Mouse (Mus musculus) forebrain, embryonic 12.5 days (tissue): ENCODE data around the gene Gm10974. TPM values are rescaled to one million over a fixed set of nuclear protein-coding genes. Genes with fewer than 3 reads are reported as not detected.

Source experiments
- ATAC-seq: fragments of 200-750 bp; cut with Nextera tagmentation; 2 replicates; pipeline ENCODE4 v1.8.0; 2017; ENCODE audit warnings: moderate TSS enrichment; ENCODE audit not compliant: low FRiP score
- H3K27ac ChIP-seq: fragments of 300-500 bp; sonication (generic); 2 replicates; pipeline ENCODE4 v1.5.1; 2016; ENCODE audit warnings: mild to moderate bottlenecking
- H3K27me3 ChIP-seq: fragments of 300-500 bp; sonication (generic); 2 replicates; pipeline ENCODE4 v1.6.1; 2016; ENCODE audit warnings: mild to moderate bottlenecking
- H3K36me3 ChIP-seq: fragments of 300-500 bp; sonication (generic); replicated peaks from 2 replicates; pipeline ENCODE4 v1.6.1; 2016; ENCODE audit warnings: mild to moderate bottlenecking
- H3K4me1 ChIP-seq: fragments of 300-500 bp; sonication (generic); 2 replicates; pipeline ENCODE4 v1.6.1; 2016
- H3K4me2 ChIP-seq: fragments of 300-500 bp; sonication (generic); 2 replicates; pipeline ENCODE4 v1.6.1; 2016; ENCODE audit warnings: mild to moderate bottlenecking, moderate library complexity
- H3K4me3 ChIP-seq: fragments of 300-500 bp; sonication (generic); replicated peaks from 2 replicates; pipeline ENCODE4 v1.5.1; 2016; ENCODE audit warnings: mild to moderate bottlenecking
- H3K9ac ChIP-seq: fragments of 300-500 bp; sonication (generic); 2 replicates; pipeline ENCODE4 v1.6.1; 2016; ENCODE audit warnings: mild to moderate bottlenecking
- H3K9me3 ChIP-seq: fragments of 300-500 bp; sonication (generic); 2 replicates; pipeline ENCODE4 v1.6.1; 2016
- WGBS: fragments of 180-500 bp; shearing (Covaris S2); methylation state at CpG from one replicate; pipeline ENCODE4 v1.1.7; 2016; 5-methylcytosine and 5-hydroxymethylcytosine counted together
- polyA plus RNA-seq: library from polyadenylated mRNA; unstranded; fragments of >200 nt; fragmentation: Nextera tagmentation; extraction: Ambion mirVana; gene quantifications from 2 replicates; pipeline ENCODE4 v1.2.1, GENCODE M21; 2016

Gene Gm10974
- polyA plus RNA-seq, 1 experiment from 2014 or later, result not detected

DNA sequence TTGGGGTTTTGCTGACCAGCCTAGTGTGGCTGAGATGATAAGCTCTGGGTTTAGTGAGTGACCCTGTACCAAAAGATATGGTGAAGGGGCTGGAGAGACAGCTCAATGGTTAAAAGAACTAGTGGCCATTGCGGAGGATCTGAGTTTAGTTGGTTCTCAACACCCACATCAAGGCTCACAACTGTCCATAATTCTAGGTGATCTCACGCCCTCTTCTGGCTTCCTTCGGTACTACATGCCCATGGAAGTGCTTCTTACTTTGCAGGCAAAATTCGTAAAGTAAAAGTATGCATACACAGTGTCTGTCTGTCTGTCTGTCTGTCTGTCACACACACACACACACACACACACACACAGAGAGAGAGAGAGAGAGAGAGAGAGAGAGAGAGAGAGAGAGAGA is 23.4 kb upstream of the Gm10974 start:
- no peak overlapping the region for H3K9ac ChIP-seq
- H3K36me3 ChIP-seq, result no peaks in the 10 kb centered on the region
- no peak overlapping the region for H3K4me2 ChIP-seq
- H3K27me3 ChIP-seq, result no peaks in the 10 kb centered on the region
- no peak for ATAC-seq
- no peaks in the 10 kb centered on the region for H3K9me3 ChIP-seq
- no peak overlapping the region for H3K27ac ChIP-seq
- 41% methylated on average over 4 of the region's 4 CpGs for WGBS
- no peak overlapping the region for H3K4me3 ChIP-seq
- H3K4me1 ChIP-seq, result peaks cover 6% of the 10 kb centered on the region; the same call in 1 of the 2 replicates

DNA sequence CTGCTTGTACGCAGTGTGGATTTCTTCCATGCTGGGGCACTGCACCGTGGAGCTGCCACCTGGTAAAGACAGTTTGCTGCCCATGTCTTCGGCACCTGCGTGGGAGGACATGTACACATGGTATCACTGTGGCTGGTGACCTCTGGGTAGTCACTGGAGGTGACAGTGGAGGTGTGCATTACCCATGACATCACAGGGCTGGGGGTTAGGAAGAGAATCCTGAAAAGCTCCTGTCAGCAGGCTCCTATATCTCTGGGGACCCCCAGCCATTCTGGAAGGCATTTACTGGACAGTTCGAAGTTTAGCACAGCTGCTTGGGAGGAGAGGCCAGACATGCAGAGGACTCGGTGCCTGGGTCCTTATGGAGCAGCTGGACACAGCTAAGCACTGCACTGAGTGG is 22.9 kb upstream of the Gm10974 start:
- WGBS, result 80% methylated on average over 6 of the region's 6 CpGs
- no peaks in the 10 kb centered on the region for H3K36me3 ChIP-seq

DNA sequence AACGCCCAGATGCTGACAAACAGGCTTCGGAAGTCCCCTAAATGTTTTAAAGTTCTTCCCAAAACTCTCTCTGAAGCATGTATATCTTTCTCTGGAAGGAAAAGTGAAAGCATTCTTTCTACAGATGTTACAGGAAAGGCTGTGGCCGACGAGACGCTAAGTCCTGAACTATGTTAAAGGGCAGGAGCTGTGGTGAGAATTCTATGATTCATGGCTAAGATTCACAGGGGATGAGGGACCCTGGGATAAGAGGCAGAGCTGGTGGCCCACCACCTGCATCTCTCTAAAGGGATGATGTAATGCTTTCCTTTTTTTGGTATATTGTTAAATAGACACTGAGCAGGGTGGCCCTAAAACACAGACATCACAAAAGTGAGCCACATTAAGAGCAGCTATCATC is 22.4 kb upstream of the Gm10974 start:
- no peaks in the 10 kb centered on the region for H3K36me3 ChIP-seq
- no peak overlapping the region for H3K9ac ChIP-seq
- peaks cover 10% of the 10 kb centered on the region for H3K4me1 ChIP-seq
- H3K4me2 ChIP-seq, result no peak overlapping the region
- H3K27ac ChIP-seq, result no peak overlapping the region
- H3K9me3 ChIP-seq, result no peaks in the 10 kb centered on the region
- ATAC-seq, result no peak
- 86% methylated on average over 5 of the region's 5 CpGs for WGBS
- no peaks in the 10 kb centered on the region for H3K27me3 ChIP-seq
- H3K4me3 ChIP-seq, result no peak overlapping the region

More for the DNA sequence above, 22.9 kb upstream of the Gm10974 start:
- H3K9me3 ChIP-seq, result no peaks in the 10 kb centered on the region
- no peak overlapping the region for H3K27ac ChIP-seq
- no peak overlapping the region for H3K9ac ChIP-seq
- no peaks in the 10 kb centered on the region for H3K27me3 ChIP-seq
- peaks cover 10% of the 10 kb centered on the region for H3K4me1 ChIP-seq
- no peak for ATAC-seq
- no peak overlapping the region for H3K4me2 ChIP-seq
- no peak overlapping the region for H3K4me3 ChIP-seq

DNA sequence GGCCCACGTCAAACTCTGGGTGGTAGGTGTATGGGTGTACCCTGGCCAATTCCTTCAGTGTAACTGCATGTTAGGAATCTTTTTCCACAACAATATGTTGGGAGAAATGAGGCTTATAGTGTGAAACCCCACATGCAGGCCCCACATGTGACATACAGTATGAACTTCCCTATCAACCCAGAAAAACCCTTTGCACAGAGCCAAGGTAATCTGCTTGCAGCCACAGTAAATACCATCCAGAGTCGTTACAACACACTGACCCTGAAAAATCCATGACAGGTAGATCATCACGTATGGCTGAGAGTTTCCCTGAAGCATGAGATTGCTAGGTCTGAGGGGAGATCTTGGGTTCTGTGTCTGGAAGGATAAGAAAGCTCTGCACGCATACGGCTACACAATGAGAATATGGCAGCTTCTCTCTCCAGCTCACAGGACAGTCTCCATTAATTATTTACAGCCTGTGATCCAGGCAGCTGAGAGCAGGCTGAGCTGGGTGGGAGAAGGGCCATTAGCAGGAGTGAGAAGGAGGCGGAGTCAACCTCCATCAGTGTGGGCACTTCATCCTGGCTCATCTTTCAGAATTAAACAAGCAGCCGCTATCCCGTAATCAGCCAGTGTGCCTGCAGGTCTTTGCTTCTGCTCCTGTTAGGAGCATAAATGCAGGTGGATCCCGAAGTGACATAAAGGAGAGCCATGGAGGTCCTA is 18.6 kb upstream of the Gm10974 start:
- no peaks in the 10 kb centered on the region for H3K27me3 ChIP-seq
- H3K9me3 ChIP-seq, result no peaks in the 10 kb centered on the region
- H3K4me3 ChIP-seq, result no peak overlapping the region
- WGBS, result 53% methylated on average over 9 of the region's 9 CpGs
- no peak overlapping the region for H3K27ac ChIP-seq
- H3K9ac ChIP-seq, result no peak overlapping the region
- H3K36me3 ChIP-seq, result no peaks in the 10 kb centered on the region
- H3K4me2 ChIP-seq, result no peak overlapping the region
- peak; percentile 63; the same call in 1 of the 2 replicates for ATAC-seq
- H3K4me1 ChIP-seq, result peaks cover 10% of the 10 kb centered on the region

DNA sequence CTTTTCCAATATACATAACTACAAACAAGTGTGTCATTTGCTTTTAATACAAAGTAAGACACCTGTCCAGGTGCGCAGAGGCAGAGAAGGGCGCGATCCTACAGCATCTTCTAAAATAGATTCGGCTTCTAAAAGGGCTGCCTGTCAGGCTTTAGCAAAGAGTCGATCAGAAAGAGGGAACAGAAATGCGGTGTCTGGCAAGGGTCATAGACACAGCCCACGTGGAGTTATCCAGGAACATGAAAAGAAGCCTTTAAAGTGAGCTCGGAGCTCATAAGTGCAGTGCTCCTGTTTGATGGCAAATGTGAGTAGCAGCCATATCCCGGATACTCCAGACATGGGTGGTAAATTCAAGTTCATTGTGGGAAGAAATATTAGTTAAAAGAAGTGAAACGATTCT is 17.1 kb upstream of the Gm10974 start:
- H3K9ac ChIP-seq, result no peak overlapping the region
- H3K27ac ChIP-seq, result no peak overlapping the region
- no peaks in the 10 kb centered on the region for H3K27me3 ChIP-seq
- no peak overlapping the region for H3K4me3 ChIP-seq
- H3K4me2 ChIP-seq, result no peak overlapping the region
- H3K9me3 ChIP-seq, result no peaks in the 10 kb centered on the region
- peaks cover 10% of the 10 kb centered on the region for H3K4me1 ChIP-seq
- H3K36me3 ChIP-seq, result no peaks in the 10 kb centered on the region
- WGBS, result 88% methylated on average over 10 of the region's 10 CpGs
- no peak for ATAC-seq

DNA sequence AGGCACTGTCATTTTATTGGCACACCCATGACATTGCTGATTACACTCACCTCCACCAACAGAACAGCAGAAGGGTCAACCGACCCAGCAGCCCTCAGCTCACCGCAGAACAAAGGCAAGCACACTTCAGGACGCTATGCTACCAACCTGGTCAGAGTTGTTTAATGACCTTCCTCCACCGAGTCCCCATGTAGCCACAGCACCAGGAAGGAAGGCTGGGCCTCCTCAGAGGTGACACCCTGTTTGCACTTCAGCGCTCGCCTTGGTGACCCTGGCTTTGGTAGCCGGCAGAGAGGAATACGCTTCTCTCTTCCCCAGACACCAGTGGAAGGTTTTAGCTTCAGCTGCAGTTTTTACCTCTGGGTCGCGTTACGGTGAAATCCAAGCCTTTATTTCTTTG is 16.0 kb upstream of the Gm10974 start:
- Histone ChIP-seq H3K4me3 (no peak overlapping the region), H3K27me3 (no peaks in the 10 kb centered on the region), H3K4me1 (peaks cover 10% of the 10 kb centered on the region), H3K9me3 (no peaks in the 10 kb centered on the region), H3K4me2 (no peak overlapping the region), H3K27ac (no peak overlapping the region), H3K36me3 (no peaks in the 10 kb centered on the region), H3K9ac (no peak overlapping the region)
- ATAC-seq, result no peak
- WGBS, result 81% methylated on average over 11 of the region's 11 CpGs

DNA sequence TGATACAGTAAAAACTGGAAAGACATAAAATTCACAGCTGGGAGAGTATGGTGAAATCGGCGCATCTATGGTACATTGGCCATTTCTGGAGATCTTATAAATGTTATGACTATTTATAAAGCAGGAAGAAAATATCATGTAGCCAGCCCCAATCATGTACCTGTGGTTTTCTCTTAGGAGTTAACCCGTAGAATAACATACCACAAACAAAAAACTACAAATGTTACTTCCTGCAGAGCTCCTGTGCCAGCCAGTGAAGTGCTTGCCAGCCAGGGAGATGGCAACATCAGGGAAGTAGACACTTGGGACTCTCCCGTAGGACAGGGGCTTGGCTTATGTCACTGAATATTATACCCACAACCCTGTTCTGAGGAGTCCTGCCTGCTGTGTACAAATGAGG is 14.6 kb upstream of the Gm10974 start:
- Histone ChIP-seq H3K4me3 (no peak overlapping the region), H3K4me1 (peaks cover 10% of the 10 kb centered on the region)
- 88% methylated on average over 4 of the region's 4 CpGs for WGBS

DNA sequence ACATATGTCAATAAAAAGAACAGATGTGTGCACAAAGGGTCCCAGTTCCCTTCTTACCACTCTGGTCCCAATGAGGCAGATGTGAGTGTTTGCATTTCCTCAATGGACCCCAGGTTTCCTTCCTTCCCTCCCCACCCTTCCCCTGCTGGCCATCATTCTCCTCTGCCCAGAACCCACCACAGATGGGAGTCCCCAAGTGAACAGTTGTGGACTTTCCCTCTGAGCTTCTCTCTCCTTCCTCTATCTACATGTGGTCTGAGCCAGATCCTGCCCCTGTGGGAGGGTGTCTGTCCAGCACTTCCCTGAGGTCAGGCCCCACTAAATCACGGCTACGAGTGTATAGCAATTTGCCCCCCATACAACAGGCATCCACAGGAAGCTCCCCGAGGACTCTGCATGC is 10.8 kb upstream of the Gm10974 start:
- no peaks in the 10 kb centered on the region for H3K9me3 ChIP-seq
- H3K27me3 ChIP-seq, result no peaks in the 10 kb centered on the region
- WGBS, result 68% methylated on average over 3 of the region's 3 CpGs
- no peak overlapping the region for H3K9ac ChIP-seq
- no peaks in the 10 kb centered on the region for H3K4me1 ChIP-seq
- no peak overlapping the region for H3K27ac ChIP-seq
- H3K4me3 ChIP-seq, result no peak overlapping the region
- no peaks in the 10 kb centered on the region for H3K36me3 ChIP-seq
- no peak for ATAC-seq
- no peak overlapping the region for H3K4me2 ChIP-seq

More for the DNA sequence above, 14.6 kb upstream of the Gm10974 start:
- Histone ChIP-seq H3K9ac (no peak overlapping the region), H3K4me2 (no peak overlapping the region), H3K27me3 (no peaks in the 10 kb centered on the region), H3K36me3 (no peaks in the 10 kb centered on the region), H3K9me3 (no peaks in the 10 kb centered on the region), H3K27ac (no peak overlapping the region)
- ATAC-seq, result no peak

DNA sequence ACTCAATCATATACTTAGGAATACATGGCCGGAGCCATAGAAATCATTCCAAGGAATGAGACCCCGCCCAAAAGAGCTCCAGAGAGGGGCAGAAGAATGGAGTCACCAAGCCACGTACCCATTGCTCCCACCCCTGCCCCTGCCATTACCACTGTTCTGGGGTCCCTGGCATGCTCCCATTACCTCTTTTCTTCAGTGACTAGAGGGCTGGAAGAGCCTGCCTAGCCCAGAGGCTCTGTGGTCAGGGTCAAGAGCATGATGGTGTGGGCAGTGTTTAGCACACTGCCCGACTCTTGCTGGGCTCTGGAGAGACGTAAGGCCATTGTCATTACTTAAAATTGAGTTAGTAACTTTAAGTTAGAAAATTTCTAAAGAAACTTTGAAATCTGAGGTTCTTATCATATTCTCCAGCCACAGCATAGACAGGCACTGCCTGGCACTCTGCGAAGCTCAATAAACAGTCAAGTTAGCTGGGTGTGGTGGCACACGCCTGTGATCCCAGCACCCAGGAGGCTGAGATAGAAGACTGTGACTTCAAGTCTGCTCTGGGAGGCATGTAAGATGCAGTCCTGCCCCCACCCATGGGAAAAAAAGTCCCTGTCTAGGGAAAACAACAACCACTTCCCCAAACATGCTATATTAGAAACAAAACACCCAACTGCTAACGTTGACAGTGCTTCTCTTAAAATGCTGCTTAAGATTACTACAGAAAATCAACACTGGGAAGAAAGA is 9.7 kb upstream of the Gm10974 start:
- Histone ChIP-seq H3K9ac (no peak overlapping the region), H3K27ac (no peak overlapping the region), H3K4me3 (no peak overlapping the region), H3K36me3 (no peaks in the 10 kb centered on the region), H3K27me3 (no peaks in the 10 kb centered on the region), H3K4me2 (no peak overlapping the region), H3K9me3 (no peaks in the 10 kb centered on the region), H3K4me1 (no peaks in the 10 kb centered on the region)
- 89% methylated on average over 8 of the region's 8 CpGs for WGBS
- ATAC-seq, result no peak

DNA sequence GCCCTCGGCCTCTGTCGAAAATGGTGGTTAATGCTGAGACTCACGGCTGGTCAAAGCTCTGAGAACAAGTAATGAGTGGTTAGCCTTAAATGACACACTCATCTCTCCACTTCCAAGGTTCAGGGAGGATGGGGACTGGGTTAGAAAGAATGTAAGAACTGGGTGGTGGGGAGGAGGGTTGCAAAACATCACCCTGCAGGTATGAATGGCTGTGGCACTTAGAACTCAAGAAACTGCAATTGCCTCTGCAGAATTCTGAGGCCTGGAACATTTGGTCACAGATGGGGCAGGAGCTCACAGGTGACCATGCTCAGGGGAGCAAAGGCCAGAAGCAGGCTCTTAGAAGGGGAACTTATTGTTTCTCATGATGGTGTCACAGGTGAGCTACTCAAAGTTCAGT is 7.2 kb upstream of the Gm10974 start:
- 89% methylated on average over 3 of the region's 3 CpGs for WGBS
- no peak overlapping the region for H3K4me2 ChIP-seq
- no peaks in the 10 kb centered on the region; the same call in 1 of the 2 replicates for H3K9me3 ChIP-seq
- H3K4me1 ChIP-seq, result no peaks in the 10 kb centered on the region
- H3K36me3 ChIP-seq, result no peaks in the 10 kb centered on the region
- ATAC-seq, result no peak
- no peak overlapping the region for H3K9ac ChIP-seq
- H3K27ac ChIP-seq, result no peak overlapping the region
- no peak overlapping the region for H3K4me3 ChIP-seq
- H3K27me3 ChIP-seq, result no peaks in the 10 kb centered on the region

DNA sequence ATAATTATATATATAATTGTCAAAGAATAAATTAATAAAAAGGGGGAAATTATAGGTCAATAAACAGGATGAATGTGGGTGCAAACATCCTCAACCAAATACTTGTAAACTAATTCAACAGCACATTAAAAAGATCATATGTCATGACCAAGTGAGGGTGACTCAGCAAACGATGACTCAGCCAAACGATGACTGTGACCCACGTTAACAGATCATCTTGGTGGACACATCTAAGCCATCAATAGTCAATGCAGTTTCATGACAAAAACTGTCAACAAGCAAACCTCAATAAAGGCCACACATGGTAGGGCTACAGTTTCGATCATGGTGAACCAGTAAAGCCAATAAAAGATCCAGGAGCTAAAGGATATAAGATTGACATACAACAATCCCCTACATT is 6.7 kb upstream of the Gm10974 start:
- Histone ChIP-seq H3K9ac (no peak overlapping the region), H3K9me3 (no peaks in the 10 kb centered on the region; the same call in 1 of the 2 replicates), H3K27me3 (no peaks in the 10 kb centered on the region), H3K4me1 (no peaks in the 10 kb centered on the region), H3K4me3 (no peak overlapping the region), H3K36me3 (no peaks in the 10 kb centered on the region), H3K27ac (no peak overlapping the region), H3K4me2 (no peak overlapping the region)
- WGBS, result 82% methylated on average over 4 of the region's 4 CpGs
- no peak for ATAC-seq

DNA sequence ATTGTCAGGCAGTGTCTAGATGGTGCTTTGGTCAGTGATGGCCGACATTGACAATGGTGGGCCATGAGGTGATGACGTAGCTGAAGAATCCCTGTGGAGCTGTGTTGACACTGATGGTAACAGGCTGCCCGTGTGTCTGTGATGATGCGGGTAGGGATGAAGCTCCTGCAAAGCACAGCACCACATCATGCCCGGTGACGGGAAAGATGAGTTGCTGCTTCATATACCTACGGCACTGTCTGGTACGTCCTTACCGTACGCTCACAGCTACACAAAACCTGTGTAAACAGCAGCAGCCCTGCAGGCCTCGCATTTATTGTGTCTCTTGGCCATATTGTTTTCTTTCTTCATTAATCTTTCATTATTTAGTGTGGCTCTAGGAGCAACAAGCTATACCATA is 1.2 kb upstream of the Gm10974 start:
- H3K36me3 ChIP-seq, result no peaks in the 10 kb centered on the region
- H3K9me3 ChIP-seq, result no peaks in the 10 kb centered on the region; the same call in 1 of the 2 replicates
- no peak overlapping the region for H3K4me3 ChIP-seq
- WGBS, result 93% methylated on average over 11 of the region's 11 CpGs
- no peak overlapping the region for H3K9ac ChIP-seq
- no peak overlapping the region for H3K4me2 ChIP-seq
- H3K4me1 ChIP-seq, result no peaks in the 10 kb centered on the region
- no peak for ATAC-seq
- H3K27me3 ChIP-seq, result no peaks in the 10 kb centered on the region
- no peak overlapping the region for H3K27ac ChIP-seq

DNA sequence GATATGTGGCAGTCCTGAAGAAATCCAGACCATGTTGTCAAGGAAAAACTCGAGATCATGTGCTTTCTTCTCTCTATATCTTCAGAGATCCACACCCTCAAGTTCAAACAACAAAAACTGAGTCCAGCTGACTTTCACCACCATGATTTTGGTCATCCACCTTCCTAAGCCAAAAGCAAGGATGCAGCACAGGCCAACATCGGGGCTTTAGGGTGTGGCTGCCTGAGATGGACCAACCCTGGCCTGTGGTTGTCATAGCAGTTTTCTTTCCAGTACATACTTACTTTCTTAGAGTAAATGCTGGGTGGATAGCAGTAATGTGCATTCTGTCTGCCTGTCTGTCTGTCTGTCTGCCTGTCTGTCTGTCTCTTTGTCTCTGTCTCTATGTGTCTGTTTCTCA is 294 bp upstream of the Gm10974 start:
- H3K4me3 ChIP-seq, result no peak overlapping the region
- WGBS, result 78% methylated on average over 2 of the region's 2 CpGs

More for the DNA sequence above, 294 bp upstream of the Gm10974 start:
- Histone ChIP-seq H3K27me3 (no peaks in the 10 kb centered on the region), H3K9me3 (no peaks in the 10 kb centered on the region; the same call in 1 of the 2 replicates), H3K9ac (no peak overlapping the region), H3K4me1 (no peaks in the 10 kb centered on the region), H3K36me3 (no peaks in the 10 kb centered on the region), H3K27ac (no peak overlapping the region), H3K4me2 (no peak overlapping the region)
- ATAC-seq, result no peak
